Mouse (Mus musculus) hindlimb bud, embryonic 11.5 days (tissue): Measurements from ENCODE around the gene Mri1.

Experiments
- DNase-seq: peaks from one replicate; pipeline ENCODE4 v3.0.0-alpha.2; 2012; ENCODE audit warnings: low read depth, low spot score; ENCODE audit errors: extremely low spot score

Gene Mri1

GRCm38 (mm10) chr8:84256822-84257610 lies at the start of gene Mri1:
Mri1 (minus strand) TSS chr8:84257326.
- DNase-seq = peak; percentile 85

GRCm38 (mm10) chr8:84303951-84304350 lies 46.8 kb upstream of the Mri1 start:
- no peak for DNase-seq

GRCm38 (mm10) chr8:84297029-84297785 lies 40.1 kb upstream of the Mri1 start:
- no peak for DNase-seq

GRCm38 (mm10) chr8:84291688-84292087 lies 34.6 kb upstream of the Mri1 start:
- DNase-seq = no peak

GRCm38 (mm10) chr8:84291086-84291485 lies 34.0 kb upstream of the Mri1 start:
- no peak for DNase-seq

- DNase-seq = no peak
Observed at GRCm38 (mm10) chr8:84288892-84289291, 31.8 kb upstream of the Mri1 start.

- peak; percentile 35 for DNase-seq
Observed at GRCm38 (mm10) chr8:84285665-84286064, 28.5 kb upstream of the Mri1 start.

- DNase-seq = peak; percentile 42
Observed at GRCm38 (mm10) chr8:84284608-84285063, 27.5 kb upstream of the Mri1 start.

GRCm38 (mm10) chr8:84280777-84281176 lies 23.7 kb upstream of the Mri1 start:
- no peak for DNase-seq

GRCm38 (mm10) chr8:84276447-84276846 lies 19.3 kb upstream of the Mri1 start:
- DNase-seq = no peak

GRCm38 (mm10) chr8:84273968-84274367 lies 16.8 kb upstream of the Mri1 start:
- no peak for DNase-seq

- no peak for DNase-seq
Observed at GRCm38 (mm10) chr8:84272302-84272701, 15.2 kb upstream of the Mri1 start.

- DNase-seq = peak; percentile 98
Observed at GRCm38 (mm10) chr8:84269950-84270773, 13.0 kb upstream of the Mri1 start, which contains the start of gene Ccdc130. Ccdc130 (minus strand) TSS chr8:84270380.

GRCm38 (mm10) chr8:84261098-84261497 lies 4.0 kb upstream of the Mri1 start:
- DNase-seq = no peak

GRCm38 (mm10) chr8:84256458-84256821 lies 686 bp downstream of the Mri1 start:
- no peak for DNase-seq

GRCm38 (mm10) chr8:84255858-84256257 lies 1.3 kb downstream of the Mri1 start:
- no peak for DNase-seq

GRCm38 (mm10) chr8:84249257-84250170 lies 7.6 kb downstream of the Mri1 start, which contains the start of gene D8Ertd738e:
D8Ertd738e (minus strand) TSS chr8:84249719.
- DNase-seq = peak; percentile 84

GRCm38 (mm10) chr8:84241821-84242220 lies 15.3 kb downstream of the Mri1 start:
- DNase-seq = no peak

GRCm38 (mm10) chr8:84241167-84241566 lies 16.0 kb downstream of the Mri1 start:
- no peak for DNase-seq
